Mouse (Mus musculus) liver, embryonic 14.5 days (tissue): ENCODE results near the gene Gm37240.

Experiments
- CTCF ChIP-seq: IDR thresholded peaks from 2 replicates; pipeline ENCODE4 v1.5.1; 2016; ENCODE audit warnings: antibody characterized with exemption, low read depth, control low read depth
- EP300 ChIP-seq: IDR thresholded peaks from 2 replicates; pipeline ENCODE4 v1.6.1; 2016; ENCODE audit warnings: antibody characterized with exemption, low read depth

DNA sequence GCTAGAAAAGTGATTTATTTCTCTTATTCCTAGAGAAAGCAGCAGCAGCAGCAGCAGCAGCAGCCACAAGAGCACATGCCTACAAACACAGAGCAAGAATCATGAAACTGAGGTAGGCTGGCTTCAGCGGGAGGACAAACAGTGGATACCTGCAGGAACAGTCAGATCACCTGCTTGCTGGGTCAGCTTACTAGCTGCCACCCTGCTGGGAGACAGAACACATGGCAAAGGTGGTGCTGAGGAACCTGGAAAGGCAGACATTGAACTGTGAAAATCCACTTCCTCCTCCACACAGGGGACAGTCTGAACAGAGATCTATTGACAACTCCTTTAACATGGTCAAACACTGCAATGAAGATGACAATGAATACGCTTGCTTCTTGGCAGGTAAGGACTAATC, 1358.3 kb downstream of the Gm37240 start:
- TF ChIP-seq CTCF (no peak), EP300 (no peak)
